Mouse (Mus musculus): ENCODE measurements around the gene Bpifa3. TPM values are rescaled to one million over a fixed set of nuclear protein-coding genes. Genes with fewer than 3 reads are reported as not detected.
"Not testable (repeated sequence)": the region's sequence is repeated elsewhere in the genome, so short reads cannot be mapped to it uniquely, and the experiment has no call there.

The Bpifa3 gene
- not detected in 2 replicates for polyA plus RNA-seq (2015; fragmentation: Nextera tagmentation; extraction: Ambion mirVana)

GRCm38 (mm10) chr2:154130120-154130519, at the start of gene Bpifa3:
Bpifa3 (plus strand) TSS chr2:154130336.
- no peak for ATAC-seq (replicated peaks)
- Histone ChIP-seq H3K4me2 (no peak within 1 kb of the TSS), H3K9me3 (no peaks in the 10 kb centered on the region), H3K4me1 (no peaks in the 10 kb centered on the region), H3K9ac (no peak within 1 kb of the TSS), H3K36me3 (replicated peaks) (no peaks in the 10 kb centered on the region), H3K4me3 (no peak within 1 kb of the TSS), H3K27ac (no peak within 1 kb of the TSS), H3K27me3 (replicated peaks) (no peaks in the 10 kb centered on the region)
- 69% methylated on average over 2 of the region's 2 CpGs for WGBS

GRCm38 (mm10) chr2:154097734-154098133, 32.4 kb upstream of the Bpifa3 start:
- Histone ChIP-seq H3K27me3 (replicated peaks) (no peaks in the 10 kb centered on the region), H3K4me3 (no peak overlapping the region), H3K9ac (no peak overlapping the region), H3K36me3 (replicated peaks) (no peaks in the 10 kb centered on the region), H3K4me1 (no peaks in the 10 kb centered on the region), H3K9me3 (no peaks in the 10 kb centered on the region), H3K27ac (no peak overlapping the region), H3K4me2 (no peak overlapping the region)
- 41% methylated on average over 1 of the region's 1 CpGs for WGBS
- ATAC-seq (replicated peaks), result no peak

- H3K9ac ChIP-seq, result no peak overlapping the region
- H3K36me3 ChIP-seq (replicated peaks), result no peaks in the 10 kb centered on the region
- H3K27me3 ChIP-seq (replicated peaks), result no peaks in the 10 kb centered on the region
- WGBS, result 95% methylated on average over 3 of the region's 3 CpGs
- no peaks in the 10 kb centered on the region for H3K4me1 ChIP-seq
- ATAC-seq (replicated peaks), result no peak
- no peak overlapping the region for H3K4me3 ChIP-seq
- no peak overlapping the region for H3K4me2 ChIP-seq
- no peaks in the 10 kb centered on the region for H3K9me3 ChIP-seq
- no peak overlapping the region for H3K27ac ChIP-seq
Observed at GRCm38 (mm10) chr2:154117381-154117780, 12.8 kb upstream of the Bpifa3 start.

- Histone ChIP-seq H3K9ac (no peak within 1 kb of the TSS), H3K27ac (no peak within 1 kb of the TSS), H3K4me1 (no peaks in the 10 kb centered on the region), H3K4me3 (no peak within 1 kb of the TSS), H3K36me3 (replicated peaks) (no peaks in the 10 kb centered on the region), H3K27me3 (replicated peaks) (no peaks in the 10 kb centered on the region), H3K4me2 (no peak within 1 kb of the TSS), H3K9me3 (no peaks in the 10 kb centered on the region)
- no peak for ATAC-seq (replicated peaks)
- 82% methylated on average over 4 of the region's 4 CpGs for WGBS
Observed at GRCm38 (mm10) chr2:154142580-154142979, 12.4 kb downstream of the Bpifa3 start, which contains the start of gene Bpifa1. Bpifa1 (plus strand) TSS chr2:154142880.

GRCm38 (mm10) chr2:154143735-154144134, 13.6 kb downstream of the Bpifa3 start:
- Histone ChIP-seq H3K27me3 (replicated peaks) (no peaks in the 10 kb centered on the region), H3K9me3 (no peaks in the 10 kb centered on the region), H3K4me1 (no peaks in the 10 kb centered on the region), H3K27ac (no peak overlapping the region), H3K4me3 (no peak overlapping the region), H3K4me2 (no peak overlapping the region), H3K9ac (no peak overlapping the region), H3K36me3 (replicated peaks) (no peaks in the 10 kb centered on the region)
- ATAC-seq (replicated peaks), result no peak
- 79% methylated on average over 3 of the region's 3 CpGs for WGBS

- no peak for ATAC-seq (replicated peaks)
- no peaks in the 10 kb centered on the region for H3K27me3 ChIP-seq (replicated peaks)
- no peaks in the 10 kb centered on the region for H3K36me3 ChIP-seq (replicated peaks)
- no peak overlapping the region for H3K27ac ChIP-seq
- H3K4me1 ChIP-seq, result no peaks in the 10 kb centered on the region
- no peaks in the 10 kb centered on the region for H3K9me3 ChIP-seq
- 86% methylated on average over 4 of the region's 4 CpGs for WGBS
- H3K4me3 ChIP-seq, result no peak overlapping the region
- H3K9ac ChIP-seq, result no peak overlapping the region
- no peak overlapping the region for H3K4me2 ChIP-seq
Observed at GRCm38 (mm10) chr2:154147496-154147895, 17.4 kb downstream of the Bpifa3 start.

- ATAC-seq (replicated peaks), result no peak
- WGBS, result 39% methylated on average over 3 of the region's 3 CpGs
- Histone ChIP-seq H3K4me2 (no peak overlapping the region), H3K4me1 (no peaks in the 10 kb centered on the region), H3K9me3 (no peaks in the 10 kb centered on the region), H3K27me3 (replicated peaks) (no peaks in the 10 kb centered on the region), H3K9ac (no peak overlapping the region), H3K36me3 (replicated peaks) (no peaks in the 10 kb centered on the region), H3K27ac (no peak overlapping the region), H3K4me3 (no peak overlapping the region)
Observed at GRCm38 (mm10) chr2:154158433-154158832, 28.3 kb downstream of the Bpifa3 start.

- Histone ChIP-seq H3K36me3 (replicated peaks) (no peaks in the 10 kb centered on the region), H3K9ac (no peak within 1 kb of the TSS), H3K27ac (no peak within 1 kb of the TSS), H3K4me1 (no peaks in the 10 kb centered on the region), H3K9me3 (no peaks in the 10 kb centered on the region), H3K4me2 (no peak within 1 kb of the TSS), H3K4me3 (no peak within 1 kb of the TSS), H3K27me3 (replicated peaks) (no peaks in the 10 kb centered on the region)
- no peak for ATAC-seq (replicated peaks)
- WGBS, result 84% methylated on average over 8 of the region's 8 CpGs
Observed at GRCm38 (mm10) chr2:154162307-154162706, 32.2 kb downstream of the Bpifa3 start, which contains the start of gene Bpifa5. Bpifa5 (plus strand) TSS chr2:154162607.

- no peak for ATAC-seq (replicated peaks)
- WGBS, result 91% methylated on average over 5 of the region's 5 CpGs
- H3K27ac ChIP-seq, result no peak overlapping the region
Observed at GRCm38 (mm10) chr2:154163306-154163705, 33.2 kb downstream of the Bpifa3 start.

GRCm38 (mm10) chr2:154169172-154169571, 39.0 kb downstream of the Bpifa3 start:
- Histone ChIP-seq H3K27me3 (replicated peaks) (no peaks in the 10 kb centered on the region), H3K4me2 (no peak overlapping the region), H3K9ac (no peak overlapping the region), H3K36me3 (replicated peaks) (no peaks in the 10 kb centered on the region), H3K4me1 (no peaks in the 10 kb centered on the region), H3K27ac (no peak overlapping the region), H3K4me3 (no peak overlapping the region), H3K9me3 (no peaks in the 10 kb centered on the region)
- WGBS, result 73% methylated on average over 3 of the region's 3 CpGs
- no peak for ATAC-seq (replicated peaks)

More at GRCm38 (mm10) chr2:154163306-154163705, 33.2 kb downstream of the Bpifa3 start:
- H3K36me3 ChIP-seq (replicated peaks), result no peaks in the 10 kb centered on the region
- no peak overlapping the region for H3K4me2 ChIP-seq
- H3K27me3 ChIP-seq (replicated peaks), result no peaks in the 10 kb centered on the region
- no peaks in the 10 kb centered on the region for H3K4me1 ChIP-seq
- no peak overlapping the region for H3K4me3 ChIP-seq
- no peak overlapping the region for H3K9ac ChIP-seq
- H3K9me3 ChIP-seq, result no peaks in the 10 kb centered on the region

GRCm38 (mm10) chr2:154171621-154172020, 41.5 kb downstream of the Bpifa3 start:
- no peak for ATAC-seq (replicated peaks)
- no peaks in the 10 kb centered on the region for H3K4me1 ChIP-seq
- no peaks in the 10 kb centered on the region for H3K9me3 ChIP-seq
- H3K27me3 ChIP-seq (replicated peaks), result no peaks in the 10 kb centered on the region
- H3K27ac ChIP-seq, result no peak overlapping the region
- 70% methylated on average over 6 of the region's 6 CpGs for WGBS
- no peak overlapping the region for H3K9ac ChIP-seq
- H3K4me3 ChIP-seq, result no peak overlapping the region
- H3K36me3 ChIP-seq (replicated peaks), result no peaks in the 10 kb centered on the region
- no peak overlapping the region for H3K4me2 ChIP-seq

- H3K4me3 ChIP-seq, result no peak overlapping the region
- ATAC-seq (replicated peaks), result no peak
- no peak overlapping the region for H3K4me2 ChIP-seq
- H3K9ac ChIP-seq, result no peak overlapping the region
- H3K27me3 ChIP-seq (replicated peaks), result no peaks in the 10 kb centered on the region
- no peaks in the 10 kb centered on the region for H3K9me3 ChIP-seq
- H3K27ac ChIP-seq, result no peak overlapping the region
- WGBS, result 51% methylated on average over 1 of the region's 1 CpGs
- H3K4me1 ChIP-seq, result no peaks in the 10 kb centered on the region
- no peaks in the 10 kb centered on the region for H3K36me3 ChIP-seq (replicated peaks)
Observed at GRCm38 (mm10) chr2:154173313-154173712, 43.2 kb downstream of the Bpifa3 start.

GRCm38 (mm10) chr2:154181900-154182299, 51.8 kb downstream of the Bpifa3 start:
- 90% methylated on average over 7 of the region's 7 CpGs for WGBS
- H3K27me3 ChIP-seq (replicated peaks); H3K4me3 ChIP-seq; H3K36me3 ChIP-seq (replicated peaks); H3K4me2 ChIP-seq; H3K9me3 ChIP-seq; H3K27ac ChIP-seq; ATAC-seq (replicated peaks); H3K4me1 ChIP-seq; H3K9ac ChIP-seq: not testable (repeated sequence)

All from midbrain, embryonic 15.5 days (tissue).